Mouse (Mus musculus): ENCODE results near the gene Fgf18.

Gene Fgf18

GRCm38 (mm10) chr11:33150364-33150763 is 3.2 kb upstream of the Fgf18 start:
- no peak for DNase-seq

GRCm38 (mm10) chr11:33149453-33149852 is 2.3 kb upstream of the Fgf18 start:
- no peak for DNase-seq

- no peak for DNase-seq
These were observed 1.9 kb upstream of the Fgf18 start for GRCm38 (mm10) chr11:33149088-33149436.

GRCm38 (mm10) chr11:33148338-33149087 is 1.3 kb upstream of the Fgf18 start:
- DNase-seq, result peak; percentile 81

GRCm38 (mm10) chr11:33147572-33148337 is 555 bp upstream of the Fgf18 start:
- DNase-seq, result no peak

- no peak for DNase-seq
These were observed 509 bp downstream of the Fgf18 start for GRCm38 (mm10) chr11:33146651-33147131.

GRCm38 (mm10) chr11:33146143-33146497 is 1.1 kb downstream of the Fgf18 start:
- no peak for DNase-seq

GRCm38 (mm10) chr11:33145201-33146142 is 1.7 kb downstream of the Fgf18 start:
- no peak for DNase-seq

GRCm38 (mm10) chr11:33143906-33144305 is 3.3 kb downstream of the Fgf18 start:
- no peak for DNase-seq

- no peak for DNase-seq
These were observed 4.4 kb downstream of the Fgf18 start for GRCm38 (mm10) chr11:33142801-33143200.

- DNase-seq, result no peak
These were observed 7.1 kb downstream of the Fgf18 start for GRCm38 (mm10) chr11:33140111-33140460.

- DNase-seq, result no peak
These were observed 7.6 kb downstream of the Fgf18 start for GRCm38 (mm10) chr11:33139458-33140110.

GRCm38 (mm10) chr11:33138686-33139085 is 8.5 kb downstream of the Fgf18 start:
- DNase-seq, result no peak

GRCm38 (mm10) chr11:33134391-33134986 is 12.7 kb downstream of the Fgf18 start:
- no peak for DNase-seq

- no peak for DNase-seq
These were observed 14.4 kb downstream of the Fgf18 start for GRCm38 (mm10) chr11:33132619-33133338.

- no peak for DNase-seq
These were observed 20.1 kb downstream of the Fgf18 start for GRCm38 (mm10) chr11:33127058-33127457.

- DNase-seq, result no peak
These were observed 24.5 kb downstream of the Fgf18 start for GRCm38 (mm10) chr11:33122575-33123268.

GRCm38 (mm10) chr11:33119556-33119955 is 27.6 kb downstream of the Fgf18 start:
- DNase-seq, result no peak

- DNase-seq, result no peak
These were observed 28.1 kb downstream of the Fgf18 start for GRCm38 (mm10) chr11:33119116-33119515.

- no peak for DNase-seq
These were observed 28.7 kb downstream of the Fgf18 start for GRCm38 (mm10) chr11:33118480-33118879.

- no peak for DNase-seq
These were observed 31.4 kb downstream of the Fgf18 start for GRCm38 (mm10) chr11:33115796-33116195.
